Mouse (Mus musculus) ES-Bruce4 (cell line): Measurements from ENCODE around the gene Mycbpap.

Source experiments
- CTCF ChIP-seq: IDR thresholded peaks from one replicate; pipeline ENCODE4 v1.8.1; 2011; ENCODE audit warnings: low read depth, low read length
- EP300 ChIP-seq: IDR thresholded peaks from 2 replicates; pipeline ENCODE4 v1.6.1; 2011; ENCODE audit warnings: low read depth, low read length; ENCODE audit not compliant: insufficient read depth
- POLR2A ChIP-seq: IDR thresholded peaks from one replicate; pipeline ENCODE4 v1.8.1; 2011; ENCODE audit warnings: low read length; ENCODE audit not compliant: insufficient read depth

DNA sequence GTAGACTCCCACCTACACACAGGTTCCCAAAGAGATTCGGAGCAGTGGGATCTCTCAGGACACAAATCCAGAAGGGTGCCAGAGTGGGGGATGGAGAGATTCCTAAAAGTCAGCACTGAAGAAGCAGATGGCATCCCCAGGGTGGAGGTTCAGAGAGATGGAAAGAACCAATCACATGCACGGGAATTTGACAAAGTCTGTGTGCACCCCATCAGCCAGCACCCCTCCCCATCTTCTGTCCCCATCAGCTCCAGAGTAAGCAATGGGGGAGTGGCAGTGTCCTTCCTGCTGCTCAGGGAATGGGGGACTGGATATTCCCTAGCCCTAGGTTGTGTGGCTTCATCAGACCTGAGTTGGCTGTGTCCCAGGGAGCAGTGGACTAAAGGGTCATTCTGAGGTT lies 22.5 kb downstream of the Mycbpap start:
- TF ChIP-seq EP300 (no peak), CTCF (no peak), POLR2A (no peak)
